Mouse (Mus musculus): ENCODE measurements around the gene Naaladl2.

DNA sequence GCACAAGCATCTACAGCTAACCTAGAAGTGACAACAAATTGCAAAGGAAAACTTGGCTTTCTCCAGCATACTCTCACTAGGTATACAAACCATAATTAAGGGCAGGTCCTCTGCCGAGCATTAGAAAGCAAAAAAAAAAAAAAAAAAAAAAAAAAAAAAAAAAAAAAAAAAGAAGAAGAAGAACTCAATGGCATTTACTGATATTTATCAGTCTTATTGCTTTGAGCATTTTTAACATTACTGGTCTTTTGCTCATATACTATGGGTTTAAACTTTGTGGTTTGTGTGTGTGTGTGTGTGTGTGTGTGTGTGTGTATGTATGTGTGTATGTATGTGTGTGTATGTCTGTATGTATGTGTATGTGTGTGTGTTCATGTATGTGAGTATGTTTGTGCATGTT is 1006.1 kb downstream of the Naaladl2 start:
- TF ChIP-seq POLR2A (IDR thresholded peaks at IDR 0.05; ENCODE audit: borderline replicate concordance, low read depth, low read length) (no peak), CTCF (IDR thresholded peaks at IDR 0.05; ENCODE audit: low read depth, low read length) (no peak)

Data from bone marrow macrophage, adult 2 months (primary cell).